Mouse (Mus musculus) cerebellum, adult 2 months (tissue): ENCODE measurements around the gene Nell2.

Experiments used
- CTCF ChIP-seq: fragments of 200-500 bp; IDR thresholded peaks from 2 replicates; pipeline ENCODE4 v1.5.1; 2011; ENCODE audit warnings: low read depth, mild to moderate bottlenecking, control low read depth, low read length, moderate library complexity, borderline replicate concordance; ENCODE audit not compliant: insufficient read depth
- POLR2A ChIP-seq: fragments of 200-500 bp; IDR thresholded peaks from 2 replicates; pipeline ENCODE4 v1.6.1; 2011; ENCODE audit warnings: low read length, control low read depth, borderline replicate concordance; ENCODE audit not compliant: insufficient read depth

GRCm38 (mm10) chr15:95476440-95476839 lies 51.9 kb downstream of the Nell2 start:
- TF ChIP-seq POLR2A, result no peak
- no peak for TF ChIP-seq CTCF
